Mouse (Mus musculus) liver, adult 2 months (tissue): Measurements from ENCODE around the gene Cnbd2. TPM values are rescaled to one million over a fixed set of nuclear protein-coding genes. Genes with fewer than 3 reads are reported as not detected.
A peak's percentile ranks its signal among the peaks of the same experiment; 100 is the strongest.

Source experiments
- DNase-seq: peaks from one replicate; pipeline ENCODE4 v3.0.0-alpha.2; 2011; ENCODE audit warnings: low read depth, low spot score; ENCODE audit errors: extremely low read depth
- H3K27ac ChIP-seq: fragments of 200-500 bp; replicated peaks from 2 replicates; pipeline ENCODE4 v1.5.1; 2012; ENCODE audit warnings: low read depth, mild to moderate bottlenecking, control low read depth, inconsistent platforms, low read length; ENCODE audit not compliant: insufficient read depth
- H3K27me3 ChIP-seq: fragments of 200-500 bp; 2 replicates; pipeline ENCODE4 v1.6.1; 2012; ENCODE audit warnings: mild to moderate bottlenecking, moderate library complexity, low read length, inconsistent platforms; ENCODE audit not compliant: control insufficient read depth, insufficient read depth
- H3K36me3 ChIP-seq: fragments of 200-500 bp; 2 replicates; pipeline ENCODE4 v1.6.1; 2012; ENCODE audit warnings: low read length, inconsistent platforms; ENCODE audit not compliant: control insufficient read depth, insufficient read depth
- H3K4me1 ChIP-seq: fragments of 200-500 bp; 2 replicates; pipeline ENCODE4 v1.6.1; 2011; ENCODE audit warnings: low read length; ENCODE audit not compliant: control insufficient read depth, insufficient read depth
- H3K4me3 ChIP-seq: fragments of 200-500 bp; 2 replicates; pipeline ENCODE4 v1.5.1; 2011; ENCODE audit warnings: low read depth, mild to moderate bottlenecking, control low read depth, low read length, moderate library complexity; ENCODE audit not compliant: insufficient read depth
- H3K79me2 ChIP-seq: fragments of 200-500 bp; 2 replicates; pipeline ENCODE4 v1.6.1; 2012; ENCODE audit warnings: inconsistent platforms, mild to moderate bottlenecking, low read length, moderate library complexity; ENCODE audit not compliant: control insufficient read depth, insufficient read depth
- H3K9ac ChIP-seq: fragments of 200-500 bp; 2 replicates; pipeline ENCODE4 v1.6.1; 2012; ENCODE audit warnings: low read depth, mild to moderate bottlenecking, control low read depth, inconsistent platforms, low read length
- CTCF ChIP-seq: fragments of 200-500 bp; IDR thresholded peaks from 2 replicates; pipeline ENCODE4 v1.5.1; 2011; ENCODE audit warnings: low read depth, low read length, control low read depth
- POLR2A ChIP-seq: fragments of 200-500 bp; IDR thresholded peaks from 2 replicates; pipeline ENCODE4 v1.6.1; 2011; ENCODE audit warnings: low read length, control low read depth; ENCODE audit not compliant: insufficient read depth; ENCODE audit errors: extremely low read depth
- WGBS: fragments of 180-500 bp; shearing (Covaris S2); methylation state at CpG from one replicate; pipeline ENCODE4 v1.1.7; 2018; 5-methylcytosine and 5-hydroxymethylcytosine counted together
- polyA plus RNA-seq: library from polyadenylated mRNA; depleted of rRNA; stranded (reverse); fragments of >200 nt; gene quantifications from 2 replicates; pipeline ENCODE4 v1.2.3, GENCODE M21; 2012
- total RNA-seq: library from RNA; depleted of rRNA; stranded (reverse); fragments of >200 nt; gene quantifications from 2 replicates; pipeline ENCODE4 v1.2.3, GENCODE M21; 2014

The Cnbd2 gene
- total and polyA plus RNA-seq, 2 experiments = 0.40 to 1.0 TPM

DNA sequence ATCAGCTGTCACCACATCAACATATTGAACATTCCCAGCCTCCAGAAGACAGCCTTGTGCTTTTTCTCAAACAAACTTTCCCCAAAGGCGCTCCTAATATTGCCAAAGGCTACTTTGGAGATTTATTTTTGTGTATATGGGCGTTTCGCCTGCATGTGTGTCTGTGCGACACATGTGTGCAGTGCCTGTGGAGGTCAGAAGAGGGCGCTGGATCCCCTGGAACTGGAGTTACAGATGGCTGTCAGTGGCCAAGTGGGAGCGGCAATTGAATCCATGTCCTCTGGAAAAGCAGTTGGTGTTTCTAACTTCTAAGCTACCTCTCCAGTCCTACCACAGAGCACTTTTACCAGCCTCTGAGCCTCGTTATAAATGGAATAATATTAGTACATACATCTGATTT, 39.1 kb downstream of the Cnbd2 start:
- no peaks in the 10 kb centered on the region for H3K27me3 ChIP-seq
- no peaks in the 10 kb centered on the region for H3K79me2 ChIP-seq
- no peak for DNase-seq
- H3K9ac ChIP-seq = no peak overlapping the region
- TF ChIP-seq POLR2A (no peak), CTCF (peak; percentile 43; the same call in 1 of the 2 replicates)
- 87% methylated on average over 7 of the region's 7 CpGs for WGBS
- H3K36me3 ChIP-seq = no peaks in the 10 kb centered on the region
- H3K27ac ChIP-seq = no peak overlapping the region
- no peaks in the 10 kb centered on the region for H3K4me1 ChIP-seq
- H3K4me3 ChIP-seq = no peak overlapping the region

DNA sequence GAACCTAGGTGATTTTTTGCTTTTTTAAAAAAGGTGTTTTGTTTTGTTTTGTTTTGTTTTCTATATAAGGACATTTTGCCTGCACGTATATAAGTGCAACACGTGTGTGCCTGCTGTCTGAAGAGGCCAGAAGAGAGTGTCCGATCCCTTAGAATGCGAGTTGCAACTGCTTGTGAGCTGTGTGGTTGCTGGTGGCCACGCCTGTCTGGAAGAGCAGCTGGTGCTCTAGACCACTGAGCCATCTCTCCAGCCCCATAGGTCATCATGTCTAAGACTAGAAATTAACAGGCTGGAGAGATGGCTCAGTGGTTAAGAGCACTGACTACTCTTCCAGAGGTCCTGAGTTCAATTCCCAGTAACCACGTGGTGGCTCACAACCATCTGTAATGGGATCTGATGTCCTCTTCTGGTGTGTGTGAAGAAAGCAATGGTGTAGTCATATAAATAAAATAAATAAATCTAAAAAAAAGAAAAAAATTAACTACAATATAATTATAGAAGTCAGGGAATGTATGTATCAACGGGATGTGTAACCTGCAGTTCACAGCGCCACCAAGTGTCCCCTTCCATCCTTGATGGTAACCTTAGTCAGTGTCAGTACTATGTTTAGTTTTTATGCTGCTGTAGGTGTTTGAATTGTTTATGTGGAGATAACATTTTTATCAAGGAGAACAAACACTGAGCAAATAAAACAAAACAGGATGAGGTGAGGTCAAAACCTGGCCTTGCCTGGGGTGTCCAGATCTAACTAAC, 40.5 kb downstream of the Cnbd2 start:
- DNase-seq = no peak
- no peaks in the 10 kb centered on the region for H3K79me2 ChIP-seq
- TF ChIP-seq CTCF (no peak), POLR2A (no peak)
- H3K27ac ChIP-seq = no peak overlapping the region
- no peaks in the 10 kb centered on the region for H3K4me1 ChIP-seq
- WGBS = 77% methylated on average over 8 of the region's 8 CpGs
- no peaks in the 10 kb centered on the region for H3K36me3 ChIP-seq
- H3K27me3 ChIP-seq = no peaks in the 10 kb centered on the region
- no peak overlapping the region for H3K9ac ChIP-seq
- H3K4me3 ChIP-seq = no peak overlapping the region

DNA sequence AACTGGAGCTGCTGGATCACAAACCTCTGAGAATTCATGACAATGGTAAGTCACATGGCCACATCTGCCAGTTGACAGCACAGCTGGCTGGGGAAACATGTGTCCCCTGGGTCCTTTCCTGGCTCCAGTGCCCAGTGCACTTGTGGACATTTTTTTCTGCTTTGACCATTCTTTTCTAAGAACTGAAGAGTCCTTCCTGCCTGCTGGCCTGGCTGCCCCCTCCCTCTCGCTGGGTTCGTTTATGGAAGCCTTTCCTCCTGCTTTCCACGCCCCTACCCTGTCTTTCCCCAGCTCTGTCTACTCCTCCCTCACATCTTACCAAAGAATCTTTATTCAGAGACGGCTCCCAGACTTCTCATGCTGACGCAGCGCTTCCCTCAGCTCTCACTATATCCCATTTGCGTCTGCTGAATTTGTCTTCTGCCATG, 41.2 kb downstream of the Cnbd2 start:
- no peak for DNase-seq
- Histone ChIP-seq H3K4me3 (no peak overlapping the region), H3K79me2 (no peaks in the 10 kb centered on the region), H3K27me3 (no peaks in the 10 kb centered on the region), H3K36me3 (no peaks in the 10 kb centered on the region), H3K27ac (no peak overlapping the region), H3K9ac (no peak overlapping the region), H3K4me1 (no peaks in the 10 kb centered on the region)
- WGBS = 62% methylated on average over 7 of the region's 7 CpGs
- TF ChIP-seq POLR2A (no peak), CTCF (no peak)

GRCm38 (mm10) chr2:156356031-156356430, 43.9 kb downstream of the Cnbd2 start:
- Histone ChIP-seq H3K79me2 (no peaks in the 10 kb centered on the region), H3K4me1 (no peaks in the 10 kb centered on the region), H3K4me3 (no peak overlapping the region), H3K27me3 (no peaks in the 10 kb centered on the region), H3K9ac (no peak overlapping the region), H3K36me3 (no peaks in the 10 kb centered on the region), H3K27ac (no peak overlapping the region)
- TF ChIP-seq POLR2A = no peak
- DNase-seq = peak; percentile 41
- WGBS = 81% methylated on average over 7 of the region's 7 CpGs

DNA sequence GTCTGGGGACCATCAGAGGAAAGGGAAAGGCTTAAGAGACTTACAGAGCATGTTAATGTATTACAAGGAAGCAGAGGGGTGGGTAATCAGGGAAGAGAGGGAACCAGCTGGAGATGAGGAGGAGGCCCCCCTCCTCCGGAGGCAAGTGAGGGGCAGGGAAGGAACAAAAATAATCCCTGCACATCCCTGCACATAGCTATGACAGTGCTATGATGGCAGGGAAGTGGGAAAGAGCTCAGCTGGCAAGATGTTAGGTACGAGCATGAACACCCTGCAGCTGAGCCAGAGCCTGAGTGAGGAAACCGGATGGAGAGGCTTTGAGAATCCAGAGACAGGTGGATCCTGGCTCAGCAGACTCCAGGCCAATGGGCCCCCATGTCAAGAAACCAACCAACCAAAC, 56.4 kb downstream of the Cnbd2 start:
- 80% methylated on average over 3 of the region's 3 CpGs for WGBS
- Histone ChIP-seq H3K4me3 (no peak overlapping the region), H3K36me3 (no peaks in the 10 kb centered on the region), H3K27ac (no peak overlapping the region), H3K4me1 (no peaks in the 10 kb centered on the region), H3K9ac (no peak overlapping the region), H3K79me2 (no peaks in the 10 kb centered on the region), H3K27me3 (no peaks in the 10 kb centered on the region)
- DNase-seq = no peak
- TF ChIP-seq POLR2A (no peak), CTCF (no peak)

DNA sequence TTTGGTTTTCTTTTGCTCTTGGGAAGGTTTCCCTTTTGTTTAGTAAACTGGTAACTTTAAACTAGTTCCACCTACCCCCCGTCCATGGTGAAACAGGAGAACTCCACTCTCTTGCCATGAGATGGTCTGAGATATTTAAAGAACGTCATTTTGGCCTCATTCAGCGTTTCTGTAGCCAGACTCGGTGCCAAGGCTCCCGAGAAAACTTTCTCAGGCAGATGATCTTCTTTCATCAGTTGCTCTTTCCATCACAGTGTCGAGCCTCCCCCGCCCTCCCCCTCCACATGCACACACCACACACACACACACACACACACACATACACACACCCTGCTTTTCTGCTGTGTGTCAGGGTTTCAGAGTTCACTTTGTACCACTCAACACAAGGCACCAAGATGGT, 58.8 kb downstream of the Cnbd2 start:
- no peak for TF ChIP-seq CTCF
- no peak for TF ChIP-seq POLR2A
- Histone ChIP-seq H3K36me3 (no peaks in the 10 kb centered on the region), H3K79me2 (no peaks in the 10 kb centered on the region), H3K27ac (no peak overlapping the region), H3K27me3 (no peaks in the 10 kb centered on the region), H3K4me1 (no peaks in the 10 kb centered on the region), H3K9ac (no peak overlapping the region), H3K4me3 (no peak overlapping the region)
- WGBS = 78% methylated on average over 7 of the region's 7 CpGs
- no peak for DNase-seq
